Mouse (Mus musculus) urinary bladder, postnatal 25 days (tissue): ENCODE measurements around the gene Ankrd28.
"Not testable (repeated sequence)": the region's sequence is repeated elsewhere in the genome, so short reads cannot be mapped to it uniquely, and the experiment has no call there.

Experiments used
- DNase-seq: peaks from one replicate; pipeline ENCODE4 v3.0.0; 2022; ENCODE audit warnings: low spot score

Gene Ankrd28

DNA sequence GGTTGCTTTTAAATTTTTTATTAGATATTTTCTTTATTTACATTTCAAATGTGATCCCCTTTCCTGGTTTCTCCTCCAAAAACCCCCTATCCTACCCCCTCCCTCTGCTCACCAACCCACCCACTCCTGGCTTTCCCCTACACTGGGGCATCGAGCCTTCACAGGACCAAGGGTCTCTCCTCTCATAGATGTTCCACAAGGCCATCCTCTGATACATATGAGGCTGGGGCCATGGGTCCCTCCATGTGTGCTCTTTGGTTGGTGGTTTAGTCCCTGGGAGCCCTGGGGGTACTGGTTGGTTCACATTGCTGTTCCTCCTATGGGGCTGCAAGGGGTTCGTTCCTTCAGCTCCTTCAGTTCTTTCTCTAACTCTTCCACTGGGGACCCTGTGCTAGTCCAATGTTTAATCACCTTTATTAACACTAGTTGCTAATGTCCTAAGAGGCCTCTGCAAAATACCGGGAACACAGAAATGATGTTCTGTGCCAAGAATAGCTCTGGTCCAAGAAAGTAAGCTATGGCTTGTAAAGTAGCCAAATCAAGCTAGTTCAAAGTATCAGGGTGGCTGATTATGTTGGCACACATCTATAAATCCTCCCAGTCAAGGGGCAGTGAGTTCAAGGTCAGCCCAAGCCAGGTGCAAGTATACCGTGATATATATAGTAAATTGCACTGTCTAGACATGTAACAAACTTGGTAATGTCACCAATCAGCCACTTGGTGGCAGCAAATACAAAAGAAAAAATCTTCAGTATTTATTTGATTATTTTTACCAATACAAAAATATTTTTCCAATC, 36.3 kb downstream of the Ankrd28 start:
- peak; percentile 17 for DNase-seq

DNA sequence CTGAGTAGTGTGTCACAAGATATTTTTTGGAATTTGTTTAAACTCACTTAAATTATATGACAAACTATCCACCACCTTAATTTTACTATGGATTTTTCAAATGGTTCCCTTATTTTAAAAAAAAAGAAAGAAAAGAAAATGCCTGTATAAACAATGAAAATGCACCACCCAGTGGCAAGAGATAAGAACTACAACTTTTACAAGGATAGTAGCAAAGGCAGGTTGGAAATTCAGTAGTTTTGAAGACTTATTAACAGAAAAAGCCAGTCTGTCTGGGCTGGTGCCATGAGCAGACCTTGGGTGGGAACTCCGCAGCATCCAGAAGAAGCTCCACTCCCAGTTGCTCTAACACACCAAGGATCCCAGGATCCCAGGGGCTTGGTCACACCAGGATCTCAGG, 39.7 kb downstream of the Ankrd28 start:
- DNase-seq = no peak

GRCm38 (mm10) chr14:31786906-31787305, 43.5 kb downstream of the Ankrd28 start:
- no peak for DNase-seq

DNA sequence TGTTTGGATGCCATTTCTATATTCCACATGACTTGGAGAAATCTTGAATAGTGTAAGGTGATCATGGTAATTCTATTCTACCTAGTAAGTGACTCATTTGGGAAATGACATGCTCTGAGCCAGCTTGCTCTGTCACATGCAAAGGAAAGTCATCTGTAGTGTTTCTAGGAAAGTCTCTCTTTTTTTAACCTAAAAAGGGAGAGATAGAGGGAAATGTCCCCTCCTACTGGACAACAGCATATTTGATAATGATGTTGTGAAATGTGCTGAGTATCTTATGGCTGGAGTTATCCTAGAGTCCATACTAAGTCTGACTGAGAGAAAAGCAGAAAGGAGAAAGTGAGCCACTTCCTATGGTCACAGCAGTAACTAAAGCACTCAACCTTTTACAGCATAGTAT, 44.8 kb downstream of the Ankrd28 start:
- no peak for DNase-seq

- no peak for DNase-seq
These were observed 45.5 kb downstream of the Ankrd28 start for GRCm38 (mm10) chr14:31784975-31785374.

- DNase-seq = no peak
These were observed 49.0 kb downstream of the Ankrd28 start for GRCm38 (mm10) chr14:31781309-31782049.

DNA sequence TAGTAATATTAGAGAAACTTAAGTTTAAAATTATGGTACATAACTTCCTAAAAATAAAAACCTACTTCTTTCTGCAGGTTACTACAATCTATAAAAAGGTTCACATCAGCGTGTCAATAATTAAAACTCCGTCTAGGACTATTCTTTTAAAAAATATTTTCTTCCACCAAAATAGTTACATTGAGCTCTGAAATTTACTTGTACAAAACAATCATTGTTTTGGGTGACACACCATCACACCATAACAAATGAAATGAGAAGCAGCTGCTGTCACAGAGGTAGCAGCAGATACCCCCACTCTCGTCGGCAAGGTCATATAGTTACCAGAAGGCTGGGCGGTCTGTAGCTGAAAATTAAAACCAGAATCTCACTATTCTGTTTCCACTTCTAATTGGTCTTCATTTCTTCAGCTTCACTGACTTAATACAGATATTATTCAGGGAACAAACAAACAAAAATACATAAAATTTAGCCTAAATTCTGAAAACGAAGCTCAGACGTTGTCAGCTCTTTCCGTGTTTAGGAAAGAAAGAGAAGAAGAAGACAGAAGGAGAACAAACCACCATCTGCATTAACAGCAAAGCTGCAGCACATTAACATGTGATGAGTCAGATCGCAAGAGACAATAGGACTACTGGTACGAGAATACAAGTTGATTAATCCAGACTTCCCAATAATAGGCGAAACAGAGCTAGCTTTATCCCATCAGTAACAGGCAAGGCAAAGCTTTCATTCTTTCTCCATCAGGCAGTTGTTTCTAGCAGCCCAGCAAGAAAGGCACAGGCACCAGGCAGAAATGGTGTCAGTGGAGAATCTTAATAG, 49.8 kb downstream of the Ankrd28 start:
- no peak for DNase-seq

DNA sequence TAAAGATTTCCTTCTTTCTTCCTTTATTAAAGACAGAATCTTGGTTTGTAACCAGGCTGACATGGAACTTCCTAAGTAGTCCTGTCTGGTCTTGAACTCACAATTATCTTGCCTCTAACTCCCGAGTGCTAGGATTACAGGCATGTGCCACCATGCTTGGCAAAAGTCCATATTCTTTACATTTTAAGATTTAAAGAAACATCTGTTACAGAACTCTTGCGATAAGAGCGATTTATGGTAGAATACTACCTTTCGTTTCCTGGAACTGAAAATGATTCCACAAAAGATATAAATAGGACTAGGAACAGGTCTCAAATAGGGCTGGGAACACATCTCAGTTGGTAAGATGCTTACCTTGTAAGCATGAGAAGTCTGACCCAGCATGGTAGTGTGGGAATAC, 56.9 kb downstream of the Ankrd28 start:
- no peak for DNase-seq

- DNase-seq = no peak
These were observed 58.2 kb downstream of the Ankrd28 start for GRCm38 (mm10) chr14:31772251-31772650.

DNA sequence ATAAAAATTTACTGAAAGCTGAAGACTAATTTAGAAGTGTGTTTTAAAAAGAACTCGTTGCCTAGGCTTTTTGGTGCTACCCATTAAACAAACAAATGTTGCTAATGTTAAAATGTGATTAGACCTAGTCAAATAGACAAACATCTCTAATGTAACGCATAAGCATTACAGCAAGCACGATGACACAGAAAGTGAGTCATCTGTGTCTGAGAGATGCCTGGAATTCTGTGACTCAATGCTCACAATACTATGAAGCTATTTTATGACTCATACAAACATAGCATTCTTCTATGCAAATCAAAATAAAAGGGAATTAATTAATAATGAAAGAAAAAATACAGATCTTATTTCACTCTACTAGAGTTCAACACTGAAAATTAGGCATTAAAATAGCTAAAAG, 61.9 kb downstream of the Ankrd28 start:
- no peak for DNase-seq

DNA sequence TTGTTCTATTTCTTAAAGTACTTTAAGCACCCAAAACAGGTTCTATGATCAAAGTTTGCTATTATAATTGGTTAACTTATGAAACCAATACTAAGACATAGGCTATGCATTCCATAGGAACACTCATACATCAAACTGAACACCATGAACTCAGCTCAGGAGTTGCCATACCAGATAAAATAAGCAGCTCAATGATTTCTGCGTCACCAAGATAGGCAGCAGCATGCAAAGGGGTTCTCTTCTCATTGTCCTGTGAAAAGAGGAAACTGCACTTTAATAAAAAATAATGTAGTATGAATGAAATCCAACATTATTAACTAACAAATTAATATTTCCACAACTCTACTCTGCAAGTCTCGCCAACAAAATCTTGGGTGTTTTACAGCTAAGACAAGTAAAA, 66.4 kb downstream of the Ankrd28 start:
- DNase-seq = no peak

DNA sequence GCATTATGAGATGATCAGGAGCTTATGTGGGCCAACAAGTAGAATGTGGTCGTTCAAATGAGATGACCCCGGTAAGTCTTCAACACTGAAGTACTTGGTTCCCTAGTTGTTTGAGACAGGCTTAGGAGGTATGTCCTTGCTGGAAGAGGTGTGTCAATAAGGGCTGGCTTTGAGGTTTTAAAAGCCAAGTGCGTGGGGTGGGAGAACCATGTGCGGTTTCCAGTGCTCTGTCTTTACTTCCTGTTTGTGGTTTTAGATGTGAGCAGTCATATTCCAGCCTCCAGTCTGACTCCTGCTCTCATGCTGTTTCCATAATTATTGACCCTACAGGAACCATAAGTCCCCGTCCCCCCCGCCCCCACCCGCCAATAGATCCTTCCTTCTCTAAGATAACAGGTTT, 68.7 kb downstream of the Ankrd28 start:
- no peak for DNase-seq

- DNase-seq = no peak
These were observed 71.3 kb downstream of the Ankrd28 start for GRCm38 (mm10) chr14:31759195-31759594.

- not testable (repeated sequence) for DNase-seq
These were observed 72.0 kb downstream of the Ankrd28 start for GRCm38 (mm10) chr14:31758410-31758809.

DNA sequence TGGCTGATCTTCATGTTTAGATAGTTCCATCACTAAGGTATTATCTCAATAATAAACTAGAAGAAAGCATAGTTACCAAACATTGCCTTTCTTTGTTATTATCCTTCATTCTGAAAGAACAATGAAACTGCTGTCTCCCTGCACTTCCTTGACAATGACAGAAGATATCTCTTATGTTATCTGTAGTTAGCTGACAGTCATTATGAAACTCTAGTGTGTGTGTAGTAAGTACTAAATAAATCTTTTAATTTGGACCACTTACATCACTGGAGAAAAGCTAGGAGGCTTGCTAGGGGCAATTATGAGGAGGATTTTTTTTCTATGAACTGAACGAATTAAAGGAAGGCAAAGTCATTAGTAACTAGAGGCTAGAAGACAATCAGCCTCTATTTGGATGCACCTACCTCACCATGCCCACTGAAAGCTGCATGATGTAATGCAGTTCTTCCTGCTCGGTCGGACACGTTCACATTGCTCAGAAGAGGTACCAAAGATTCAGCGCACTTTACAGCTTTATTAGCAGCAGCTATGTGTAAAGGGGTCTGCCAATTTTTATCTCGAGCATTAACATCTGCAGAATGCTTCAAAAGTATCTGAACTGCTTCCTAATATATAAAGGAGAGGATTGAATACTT, 82.1 kb downstream of the Ankrd28 start:
- DNase-seq = no peak

- no peak for DNase-seq
These were observed 87.9 kb downstream of the Ankrd28 start for GRCm38 (mm10) chr14:31742523-31742922.

- no peak for DNase-seq
These were observed 95.6 kb downstream of the Ankrd28 start for GRCm38 (mm10) chr14:31734811-31735210.

DNA sequence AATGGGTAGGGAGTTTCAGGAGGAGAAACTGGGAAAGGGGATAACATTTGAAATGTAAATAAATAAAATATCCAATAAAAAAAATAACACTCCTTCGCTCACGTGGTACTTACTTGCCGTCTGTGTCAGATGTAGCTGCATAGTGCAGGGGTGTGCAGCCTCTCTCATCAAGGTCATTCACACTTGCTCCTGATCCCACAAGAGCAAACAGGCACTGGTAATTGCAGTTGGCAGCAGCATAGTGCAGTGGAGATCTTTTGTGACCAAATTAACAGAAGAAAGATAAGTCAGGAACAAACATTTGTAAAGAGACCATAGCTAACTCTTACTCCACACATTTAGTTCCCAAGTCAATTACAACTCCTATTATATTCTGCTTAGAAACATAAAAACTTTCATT, 102.9 kb downstream of the Ankrd28 start:
- DNase-seq = no peak

DNA sequence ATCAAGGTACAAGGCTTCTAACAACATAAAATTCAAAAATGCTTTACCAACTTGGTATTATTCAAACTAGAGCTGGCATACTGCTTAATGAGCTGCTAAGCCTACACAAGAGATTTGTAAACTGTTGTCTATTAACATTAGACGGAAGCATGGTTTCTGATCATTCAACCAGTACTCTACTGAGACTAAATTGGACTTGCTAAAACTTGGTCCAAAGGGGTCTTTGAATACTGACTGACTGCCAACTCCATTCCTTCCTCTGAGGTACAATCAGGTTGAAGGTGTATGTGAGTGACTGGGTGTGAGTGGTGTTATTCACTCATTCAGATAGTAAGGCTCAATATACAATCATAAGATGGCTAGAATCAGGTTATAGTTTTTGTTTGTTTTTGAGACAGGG, 107.7 kb downstream of the Ankrd28 start:
- no peak for DNase-seq

DNA sequence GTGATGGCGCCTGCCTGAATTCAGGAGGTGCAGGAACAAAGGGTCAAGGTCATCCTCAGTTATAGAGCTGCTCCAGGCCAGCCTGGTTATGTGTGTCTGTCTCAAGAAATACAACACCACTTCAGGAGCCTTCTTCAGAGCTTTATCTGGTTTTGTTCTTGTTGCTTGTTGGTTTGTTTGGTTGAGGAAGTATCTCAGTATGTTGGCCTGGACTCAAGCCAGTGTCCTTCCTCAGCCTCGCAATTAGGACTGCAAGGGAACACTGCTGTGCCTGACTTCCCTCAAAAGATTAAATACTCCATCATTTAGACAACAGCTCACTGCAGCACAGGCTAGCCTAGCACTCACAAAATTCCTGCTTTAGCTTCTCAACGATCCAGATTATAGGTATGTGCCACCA, 109.2 kb downstream of the Ankrd28 start:
- DNase-seq = no peak

- DNase-seq = no peak
These were observed 112.1 kb downstream of the Ankrd28 start for GRCm38 (mm10) chr14:31718332-31718731.

DNA sequence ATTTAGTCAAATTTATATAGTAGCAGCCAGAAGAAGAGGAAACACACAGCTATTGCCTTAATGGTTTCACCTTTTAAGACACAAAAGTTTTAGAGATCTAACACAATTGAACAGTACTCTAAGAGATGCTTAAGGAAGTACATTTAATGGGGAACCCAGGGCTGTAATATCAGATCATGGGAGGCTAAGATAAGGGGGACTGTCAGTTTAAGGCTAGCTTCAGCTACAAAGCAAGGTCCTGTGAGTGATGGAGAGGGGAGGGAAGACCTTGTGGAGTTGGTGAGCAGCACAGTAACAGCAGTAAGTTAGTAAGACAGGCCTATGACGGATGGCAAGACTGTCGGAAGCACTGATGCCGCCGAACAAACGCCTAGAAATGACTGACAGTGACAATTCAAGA, 113.1 kb downstream of the Ankrd28 start:
- DNase-seq = no peak
